Mouse (Mus musculus) MEL (cell line): Measurements from ENCODE around the gene Lysmd3. TPM values are rescaled to one million over a fixed set of nuclear protein-coding genes. Genes with fewer than 3 reads are reported as not detected.

Experiments
- DNase-seq: peaks from one replicate; pipeline ENCODE4 v3.0.0; 2011; ENCODE audit warnings: low read depth, low spot score
- H3K27ac ChIP-seq: 2 replicates; pipeline ENCODE4 v1.5.1; 2012; ENCODE audit warnings: low read depth, mild to moderate bottlenecking, control low read depth, low read length, moderate library complexity; ENCODE audit not compliant: control insufficient read depth
- H3K27me3 ChIP-seq, 2 experiments: fragments of 150-350 bp in 1 of 2; sonication (generic) in 1 of 2; 2 replicates each; pipeline ENCODE4 v1.6.1; 2012; ENCODE audit warnings: low read length in 2 of 2, mild to moderate bottlenecking in 2 of 2, improper control_type of control experiment in 1 of 2, moderate library complexity in 1 of 2; ENCODE audit not compliant: insufficient read depth in 2 of 2, control insufficient read depth in 1 of 2
- H3K36me3 ChIP-seq, 2 experiments: 2 replicates each; pipeline ENCODE4 v1.6.1; 2012 to 2014; ENCODE audit warnings: low read length in 2 of 2, improper control_type of control experiment in 1 of 2, inconsistent platforms in 1 of 2, mild to moderate bottlenecking in 1 of 2; ENCODE audit not compliant: insufficient read depth in 2 of 2, control insufficient read depth in 1 of 2
- H3K4me1 ChIP-seq, 2 experiments: fragments of 150-350 bp in 1 of 2; sonication (generic) in 1 of 2; 2 replicates each; pipeline ENCODE4 v1.6.1; 2012; ENCODE audit warnings: low read length in 2 of 2, improper control_type of control experiment in 1 of 2, mild to moderate bottlenecking in 1 of 2; ENCODE audit not compliant: insufficient read depth in 2 of 2, control insufficient read depth in 1 of 2
- H3K4me3 ChIP-seq, 2 experiments: fragments of 150-350 bp in 1 of 2; sonication (generic) in 1 of 2; 2 replicates each; pipeline ENCODE4 v1.5.1; 2012; ENCODE audit warnings: low read depth in 2 of 2, low read length in 2 of 2, mild to moderate bottlenecking in 2 of 2, moderate library complexity in 2 of 2, control low read depth in 1 of 2, improper control_type of control experiment in 1 of 2; ENCODE audit not compliant: control insufficient read depth in 1 of 2, insufficient read depth in 1 of 2
- H3K79me2 ChIP-seq: 2 replicates; pipeline ENCODE4 v1.6.1; 2012; ENCODE audit warnings: mild to moderate bottlenecking, low read length, moderate library complexity; ENCODE audit not compliant: control insufficient read depth, poor library complexity, insufficient read depth
- H3K9ac ChIP-seq: 2 replicates; pipeline ENCODE4 v1.6.1; 2012; ENCODE audit warnings: low read depth, mild to moderate bottlenecking, control low read depth, low read length, moderate library complexity; ENCODE audit not compliant: control insufficient read depth, poor library complexity, severe bottlenecking
- H3K9me3 ChIP-seq: fragments of 150-350 bp; sonication (generic); replicated peaks from 2 replicates; pipeline ENCODE4 v1.6.1; 2012; ENCODE audit warnings: mild to moderate bottlenecking, low read length, improper control_type of control experiment, moderate library complexity; ENCODE audit not compliant: insufficient read depth
- CHD1 ChIP-seq: IDR thresholded peaks from 2 replicates; pipeline ENCODE4 v1.6.1; 2012; ENCODE audit warnings: low read depth, mild to moderate bottlenecking, inconsistent platforms, low read length, improper control_type of control experiment
- EP300 ChIP-seq, 2 experiments: IDR thresholded peaks; 2 replicates each; pipeline ENCODE4 v1.6.1; 2011; ENCODE audit warnings: improper control_type of control experiment in 2 of 2, low read length in 2 of 2, low read depth in 1 of 2, mild to moderate bottlenecking in 1 of 2
- ETS1 ChIP-seq: IDR thresholded peaks from 2 replicates; pipeline ENCODE4 v1.6.1; 2012; ENCODE audit warnings: low read depth, mild to moderate bottlenecking, inconsistent platforms, low read length, improper control_type of control experiment, moderate library complexity
- GABPA ChIP-seq: IDR thresholded peaks from 2 replicates; pipeline ENCODE4 v1.6.1; 2012; ENCODE audit warnings: low read depth, mild to moderate bottlenecking, inconsistent platforms, low read length, improper control_type of control experiment, moderate library complexity
- GATA1 ChIP-seq: IDR thresholded peaks from 2 replicates; pipeline ENCODE4 v1.6.1; 2011; ENCODE audit warnings: low read depth, low read length, improper control_type of control experiment
- HCFC1 ChIP-seq: IDR thresholded peaks from 2 replicates; pipeline ENCODE4 v1.6.1; 2012; ENCODE audit warnings: low read depth, mild to moderate bottlenecking, inconsistent platforms, low read length, improper control_type of control experiment, moderate library complexity
- JUND ChIP-seq: IDR thresholded peaks from 2 replicates; pipeline ENCODE4 v1.6.1; 2011; ENCODE audit warnings: low read depth, mild to moderate bottlenecking, improper control_type of control experiment, low read length
- MYB ChIP-seq: IDR thresholded peaks from 2 replicates; pipeline ENCODE4 v1.6.1; 2011; ENCODE audit warnings: mild to moderate bottlenecking, low read depth, low read length, improper control_type of control experiment
- MYC ChIP-seq: IDR thresholded peaks from 2 replicates; pipeline ENCODE4 v1.6.1; 2011; ENCODE audit warnings: low read depth, mild to moderate bottlenecking, low read length, improper control_type of control experiment, moderate library complexity
- NELFE ChIP-seq: IDR thresholded peaks from 2 replicates; pipeline ENCODE4 v1.6.1; 2011; ENCODE audit warnings: low read depth, low read length, improper control_type of control experiment
- NRF1 ChIP-seq: IDR thresholded peaks from 2 replicates; pipeline ENCODE4 v1.6.1; 2014; ENCODE audit warnings: low read depth, mild to moderate bottlenecking, inconsistent platforms, low read length, improper control_type of control experiment, moderate library complexity; ENCODE audit not compliant: poor library complexity, insufficient read depth, severe bottlenecking
- POLR2AphosphoS5 ChIP-seq: IDR thresholded peaks from 2 replicates; pipeline ENCODE4 v1.6.1; 2012; ENCODE audit warnings: low read depth, borderline replicate concordance, mild to moderate bottlenecking, inconsistent platforms, low read length, moderate library complexity, mixed read lengths
- RCOR1 ChIP-seq: IDR thresholded peaks from 2 replicates; pipeline ENCODE4 v1.6.1; 2012; ENCODE audit warnings: low read depth, mild to moderate bottlenecking, inconsistent platforms, low read length, improper control_type of control experiment
- TAL1 ChIP-seq: IDR thresholded peaks from 2 replicates; pipeline ENCODE4 v1.6.1; 2012; ENCODE audit warnings: mild to moderate bottlenecking, inconsistent platforms, low read length, moderate library complexity, mixed read lengths
- TCF12 ChIP-seq: IDR thresholded peaks from 2 replicates; pipeline ENCODE4 v1.6.1; 2014; ENCODE audit warnings: low read depth, mild to moderate bottlenecking, inconsistent platforms, low read length, improper control_type of control experiment, moderate library complexity
- ZMIZ1 ChIP-seq: IDR thresholded peaks from 2 replicates; pipeline ENCODE4 v1.6.1; 2012; ENCODE audit warnings: low read depth, mild to moderate bottlenecking, inconsistent platforms, low read length, improper control_type of control experiment, moderate library complexity
- ZNF384 ChIP-seq: IDR thresholded peaks from 2 replicates; pipeline ENCODE4 v1.6.1; 2012; ENCODE audit warnings: low read depth, mild to moderate bottlenecking, inconsistent platforms, low read length, improper control_type of control experiment
- polyA plus RNA-seq, 2 experiments: library from polyadenylated mRNA; stranded (reverse) in 1 of 2; unstranded in 1 of 2; fragments of >175 nt in 1 of 2; fragments of >200 nt in 1 of 2; gene quantifications; 2 replicates each; pipeline versions ENCODE4 v1.2.1 to v1.2.4; 2012; ENCODE audit warnings: low replicate concordance in 2 of 2, low read depth in 1 of 2; ENCODE audit not compliant: insufficient read length in 2 of 2, insufficient read depth in 1 of 2, missing spikeins in 1 of 2
- total RNA-seq: library from RNA; depleted of rRNA; stranded (reverse); fragments of 300-350 nt; gene quantifications from 2 replicates; pipeline ENCODE4 v1.2.3, GENCODE M21; 2012

The Lysmd3 gene
- total and polyA plus RNA-seq, 3 experiments = 7.1 to 12.2 TPM; not detected in 1

GRCm38 (mm10) chr13:81642491-81643149 is 14.8 kb upstream of the Lysmd3 start:
- H3K4me3 ChIP-seq = peak overlapping the region; percentile 37 to 39
- DNase-seq = peak; percentile 65
- no peaks in the 10 kb centered on the region for H3K79me2 ChIP-seq
- no peaks in the 10 kb centered on the region for H3K9me3 ChIP-seq
- peaks cover 0 to 20% of the 10 kb centered on the region in 2 experiments; a peak in 2 of 4 replicates for H3K36me3 ChIP-seq
- H3K9ac ChIP-seq = peak overlapping the region; percentile 4; the same call in 1 of the 2 replicates
- H3K27ac ChIP-seq = peak overlapping the region; percentile 46
- TF ChIP-seq MYB (peak; percentile 13; the same call in 1 of the 2 replicates), GATA1 (peak; percentile 92), TCF12 (peak; percentile 93), NRF1 (no peak), TAL1 (peak; percentile 88), ZNF384 (no peak), EP300 (IDR thresholded peaks at IDR 0.05; ENCODE audit: low read depth in 1 of 2, low read length in 2 of 2) (peak; percentile 89 to 93), ETS1 (peak; percentile 55; the same call in 1 of the 2 replicates)
- H3K4me1 ChIP-seq = peaks cover 5 to 28% of the 10 kb centered on the region in 2 experiments
- no peaks in the 10 kb centered on the region for H3K27me3 ChIP-seq

- DNase-seq = no peak
- TF ChIP-seq ZMIZ1 = no peak
- TF ChIP-seq GABPA = no peak
- TF ChIP-seq RCOR1 = no peak
- TF ChIP-seq JUND = no peak
- no peak for TF ChIP-seq NELFE
- TF ChIP-seq NRF1 = no peak
- no peak for TF ChIP-seq HCFC1
- no peak for TF ChIP-seq TAL1
- TF ChIP-seq POLR2AphosphoS5 = no peak
- no peak for TF ChIP-seq CHD1
- TF ChIP-seq MYC = no peak
- TF ChIP-seq EP300 (IDR thresholded peaks at IDR 0.05; ENCODE audit: low read depth in 1 of 2, low read length in 2 of 2) = no peak
- Histone ChIP-seq H3K4me1 (peaks cover 5 to 30% of the 10 kb centered on the region in 2 experiments), H3K36me3 (peaks cover 0 to 27% of the 10 kb centered on the region in 2 experiments; a peak in 2 of 4 replicates), H3K79me2 (no peaks in the 10 kb centered on the region), H3K9me3 (no peaks in the 10 kb centered on the region), H3K27ac (no peak overlapping the region), H3K27me3 (no peaks in the 10 kb centered on the region), H3K9ac (no peak overlapping the region), H3K4me3 (no peak overlapping the region)
Measured at GRCm38 (mm10) chr13:81644047-81644565, 13.4 kb upstream of the Lysmd3 start.
